Mouse (Mus musculus) gonadal fat pad, adult 2 months (tissue): ENCODE measurements around the gene Rab8b. TPM values are rescaled to one million over a fixed set of nuclear protein-coding genes. Genes with fewer than 3 reads are reported as not detected.

ENCODE experiments used
- DNase-seq: peaks from one replicate; pipeline ENCODE4 v3.0.0-alpha.2; 2012; ENCODE audit warnings: low read depth
- polyA plus RNA-seq: library from polyadenylated mRNA; depleted of rRNA; stranded (reverse); fragments of >200 nt; gene quantifications from 2 replicates; pipeline ENCODE4 v1.2.3, GENCODE M21; 2012; rRNA removed

Rab8b gene
- 9.7 and 10.6 TPM in 2 replicates for polyA plus RNA-seq

DNA sequence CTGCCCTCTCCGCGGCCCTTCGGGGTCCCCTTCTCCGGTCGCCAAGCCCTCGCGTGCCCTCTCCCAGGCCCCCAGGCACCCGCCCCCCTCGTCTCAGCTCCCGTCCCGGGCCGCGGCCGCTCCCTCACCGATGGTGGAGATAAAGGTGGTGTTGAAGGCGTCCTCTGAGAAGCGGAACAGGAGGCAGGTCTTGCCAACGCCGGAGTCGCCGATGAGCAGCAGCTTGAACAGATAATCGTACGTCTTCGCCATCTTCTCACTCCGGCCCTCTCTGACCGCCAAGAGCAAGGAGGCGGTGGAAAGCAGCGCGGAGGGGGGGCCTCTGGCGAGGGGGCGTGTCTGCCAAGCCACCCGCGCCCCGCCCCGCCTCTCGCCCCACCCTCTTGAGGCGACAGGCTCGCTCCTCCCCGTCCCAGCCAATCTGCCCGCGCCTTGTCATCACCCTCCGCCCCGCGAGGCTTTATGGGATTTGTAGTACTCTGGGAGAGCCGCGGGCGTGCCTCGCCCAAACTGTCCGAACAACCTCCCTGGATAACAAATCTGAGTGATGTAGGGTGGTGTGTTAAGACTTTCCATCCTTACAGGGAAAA, at the start of gene Rab8b:
Rab8b (minus strand) TSS at position 306 of the 590 bp plus-strand sequence.
- peak; percentile 59 for DNase-seq

DNA sequence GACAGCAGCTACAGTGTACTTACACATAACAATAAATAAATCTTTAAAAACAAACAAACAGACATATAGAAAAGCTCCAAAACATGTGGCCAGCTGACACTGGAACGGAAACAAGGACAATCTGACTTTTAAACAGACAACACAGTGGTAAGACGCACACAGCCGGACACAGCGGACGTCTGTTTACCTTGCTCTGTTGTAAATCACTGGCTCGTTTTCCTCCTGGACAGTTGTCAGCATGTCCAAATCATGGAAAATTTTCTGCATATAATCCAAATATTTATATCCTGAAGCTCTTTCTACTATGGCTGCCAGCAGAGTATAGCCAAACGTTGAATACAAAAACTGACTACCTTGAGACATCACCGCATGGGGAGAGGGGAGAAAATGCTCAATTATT, 48.0 kb upstream of the Rab8b start:
- DNase-seq = no peak

DNA sequence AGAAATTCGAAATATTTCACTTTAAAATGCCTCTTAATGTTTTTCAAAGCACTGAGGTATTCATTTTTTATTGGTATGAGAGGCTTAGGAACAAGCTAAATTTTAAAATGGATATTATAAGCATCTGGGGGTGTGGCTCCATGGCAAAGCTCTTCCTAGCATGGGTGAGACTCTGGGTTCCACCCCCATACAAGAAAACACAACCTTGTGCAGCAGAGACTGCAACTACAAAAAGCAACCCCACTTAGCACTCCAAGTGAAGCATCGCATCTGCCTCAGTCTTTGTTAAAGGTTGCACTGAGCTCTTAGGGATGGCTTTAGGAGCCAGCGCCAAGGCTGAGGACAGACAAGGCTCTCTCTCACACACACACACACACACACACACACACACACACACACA, 42.0 kb upstream of the Rab8b start:
- no peak for DNase-seq

DNA sequence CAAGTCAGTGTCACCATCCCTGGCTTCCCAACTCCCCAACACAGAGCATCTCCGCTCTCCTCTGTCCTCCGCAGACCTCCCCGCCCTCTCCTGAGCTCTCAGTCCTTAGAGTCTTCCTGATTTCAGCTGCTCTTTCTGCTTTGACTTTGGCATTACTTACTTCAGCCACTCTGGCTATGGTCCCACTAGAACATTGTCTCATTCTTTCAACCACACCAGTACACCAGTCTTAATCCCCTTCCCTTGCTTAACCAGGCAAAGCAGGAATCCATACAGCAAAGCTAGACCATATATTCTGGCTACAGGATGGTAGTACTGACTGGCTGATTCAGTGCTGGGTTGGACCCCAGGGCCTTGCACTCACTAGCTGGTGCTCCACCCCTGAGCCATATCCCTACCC, 38.0 kb upstream of the Rab8b start:
- DNase-seq = no peak

DNA sequence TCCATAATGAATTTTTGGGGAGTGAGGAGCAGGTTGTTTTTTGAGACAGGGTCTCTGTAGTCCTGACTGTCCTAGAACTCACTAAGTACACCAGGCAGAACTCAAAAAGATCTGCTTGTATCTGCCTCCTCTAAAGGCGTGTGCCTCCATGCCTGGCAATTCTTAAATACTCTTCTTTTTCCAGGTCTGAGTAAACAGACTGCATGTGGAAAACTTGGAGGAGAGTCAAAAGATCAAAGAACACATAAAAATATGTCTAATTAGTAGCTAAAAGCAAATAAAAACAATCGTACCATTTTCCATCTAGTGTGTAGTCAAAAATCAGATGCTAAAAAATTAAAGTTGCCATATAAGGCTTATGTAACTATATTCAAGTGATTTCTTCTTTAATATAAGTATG, 33.4 kb upstream of the Rab8b start:
- no peak for DNase-seq

DNA sequence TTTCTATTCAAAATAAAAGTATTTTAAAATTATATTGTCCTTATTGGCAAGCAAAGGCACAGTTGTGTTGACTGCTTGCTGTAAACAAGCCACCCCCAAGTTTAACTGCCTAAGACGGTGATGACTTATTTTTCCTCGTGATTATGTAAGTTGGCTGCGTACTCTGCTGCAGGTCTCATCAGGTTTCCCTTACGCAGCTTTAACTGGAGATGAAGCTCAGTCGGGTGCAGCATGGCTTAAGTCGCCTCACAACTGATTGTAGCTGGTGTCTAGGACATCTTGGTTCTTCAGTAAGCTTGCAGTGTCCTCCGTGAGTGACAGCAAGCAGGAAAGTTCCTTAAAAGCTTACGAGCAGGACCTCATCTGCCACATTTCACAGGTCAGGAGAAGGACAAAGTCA, 32.8 kb upstream of the Rab8b start:
- DNase-seq = no peak

DNA sequence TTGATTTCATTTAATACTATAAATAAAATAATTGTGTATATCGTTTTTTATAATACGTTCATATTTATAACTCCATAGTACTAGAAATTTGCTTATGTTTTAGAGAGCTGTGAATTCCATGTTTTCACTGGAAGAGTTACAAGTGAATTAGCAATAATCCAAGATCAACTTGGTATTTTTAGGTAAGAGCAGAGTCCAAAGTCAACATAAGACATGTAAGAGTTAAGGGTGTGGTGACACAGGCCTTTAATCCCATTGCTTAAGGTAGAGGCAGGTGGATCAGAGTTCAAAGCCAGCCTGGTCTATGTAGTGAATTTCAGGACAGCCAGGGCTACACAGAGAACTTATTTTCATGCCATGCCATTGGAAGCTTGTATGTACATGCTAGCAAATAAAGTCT, 29.0 kb upstream of the Rab8b start:
- DNase-seq = peak; percentile 47

DNA sequence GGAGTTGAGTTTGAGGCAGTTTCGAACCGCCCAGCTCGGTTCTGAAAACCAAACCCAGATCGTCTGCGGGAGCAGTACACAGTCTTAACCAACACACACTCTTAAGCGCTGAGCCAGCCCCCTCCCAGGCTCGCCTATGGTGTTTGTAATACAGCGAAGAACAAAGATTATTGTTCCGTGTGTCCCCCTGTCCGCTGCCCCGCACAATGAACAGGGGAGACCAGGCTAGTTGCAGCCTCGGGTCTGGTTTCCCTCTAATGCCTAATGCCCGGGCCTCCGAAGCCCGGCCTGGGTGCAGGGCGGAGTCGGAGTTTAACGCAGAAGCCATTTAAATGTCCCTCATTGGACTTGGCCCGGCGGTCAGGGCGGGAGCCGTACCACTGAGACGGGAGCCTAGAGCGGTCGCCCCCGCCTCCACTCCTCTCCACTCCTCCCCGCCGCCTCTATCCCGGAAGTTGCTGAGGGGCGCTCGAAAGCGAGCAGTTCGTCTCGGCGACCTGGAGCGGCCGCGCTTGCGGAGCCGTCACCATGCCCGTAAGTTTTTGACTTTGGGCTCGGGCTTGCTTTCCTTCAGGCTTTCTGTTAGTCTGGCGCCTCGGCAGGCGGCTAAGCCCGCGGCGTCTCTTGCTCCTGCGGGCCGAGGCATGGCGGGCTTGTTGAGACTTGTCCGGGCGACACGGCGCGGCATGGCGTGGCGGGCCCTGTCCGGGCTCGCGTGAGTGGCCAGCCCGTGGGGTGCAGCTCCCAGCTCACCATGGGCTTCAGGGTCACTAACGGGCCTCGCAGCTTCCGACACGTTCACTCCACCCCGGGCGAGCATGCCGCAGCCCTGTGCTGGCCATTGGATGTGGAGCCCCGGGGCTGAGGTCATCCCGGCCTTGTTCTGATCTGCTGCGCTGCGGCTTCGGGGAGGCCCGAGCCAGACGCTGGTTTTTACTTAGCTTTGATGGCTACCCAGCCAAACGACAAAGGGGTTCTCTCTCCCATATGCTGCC, 26.5 kb upstream of the Rab8b start, which contains the start of gene Rps27l:
Rps27l (plus strand) TSS at position 440 of the 995 bp plus-strand sequence.
- DNase-seq = peak; percentile 54

DNA sequence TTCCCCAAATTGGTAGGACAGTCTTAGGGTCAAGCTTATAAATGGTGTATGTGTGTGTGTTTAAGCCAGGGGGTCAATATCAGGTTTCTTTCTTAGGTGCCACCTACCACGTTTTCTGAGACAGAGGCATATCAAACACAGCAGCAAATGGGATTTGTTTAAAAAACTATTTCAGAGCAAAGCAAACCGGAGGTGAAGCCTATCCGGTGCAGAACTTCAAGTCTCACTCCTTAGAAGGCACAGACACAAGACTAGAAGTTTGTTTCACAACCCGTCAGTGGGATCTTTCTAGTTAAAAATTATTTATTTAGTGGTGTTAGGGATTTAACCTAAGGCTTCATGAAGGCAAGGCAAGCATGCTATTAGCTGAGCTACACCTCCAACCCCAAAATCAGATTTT, 25.7 kb upstream of the Rab8b start:
- no peak for DNase-seq

DNA sequence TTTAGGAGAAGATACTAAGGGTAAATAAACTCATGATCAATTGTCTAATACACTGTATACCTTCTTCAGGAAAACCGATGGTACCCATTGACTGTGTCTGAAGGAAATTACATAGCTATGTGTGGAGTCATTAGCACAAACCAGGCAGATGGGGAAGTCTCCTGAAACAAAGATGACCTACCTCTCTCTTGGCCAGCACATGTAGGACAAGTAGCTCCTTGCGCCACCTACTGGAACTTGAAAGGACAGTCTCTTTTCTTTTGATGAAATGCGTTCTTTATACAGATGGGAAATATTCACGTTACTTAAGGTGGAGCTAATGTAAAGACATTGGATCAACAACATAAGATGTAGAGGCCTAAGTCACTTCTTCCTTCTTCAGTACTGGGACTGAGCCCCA, 19.3 kb upstream of the Rab8b start:
- DNase-seq = no peak

DNA sequence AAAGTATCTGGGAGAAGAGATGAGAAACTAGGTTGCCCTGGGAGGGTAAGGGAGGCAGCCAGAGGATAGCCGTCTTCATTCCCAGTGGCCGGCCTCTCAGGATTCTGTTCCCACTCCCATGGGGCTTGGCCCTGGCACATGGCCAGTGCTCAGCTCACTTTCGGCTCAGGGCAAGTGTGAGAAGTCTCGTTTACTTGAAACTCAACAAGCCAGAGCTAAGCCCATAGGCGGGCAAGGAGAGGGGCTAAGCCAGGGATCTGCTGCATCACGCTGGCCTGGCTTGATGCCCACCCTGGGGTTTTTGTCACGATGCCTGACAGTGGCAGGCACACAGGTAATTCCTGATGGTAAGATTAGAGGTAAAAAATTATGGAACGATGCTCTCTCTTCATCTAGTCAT, 18.0 kb upstream of the Rab8b start:
- DNase-seq = no peak

DNA sequence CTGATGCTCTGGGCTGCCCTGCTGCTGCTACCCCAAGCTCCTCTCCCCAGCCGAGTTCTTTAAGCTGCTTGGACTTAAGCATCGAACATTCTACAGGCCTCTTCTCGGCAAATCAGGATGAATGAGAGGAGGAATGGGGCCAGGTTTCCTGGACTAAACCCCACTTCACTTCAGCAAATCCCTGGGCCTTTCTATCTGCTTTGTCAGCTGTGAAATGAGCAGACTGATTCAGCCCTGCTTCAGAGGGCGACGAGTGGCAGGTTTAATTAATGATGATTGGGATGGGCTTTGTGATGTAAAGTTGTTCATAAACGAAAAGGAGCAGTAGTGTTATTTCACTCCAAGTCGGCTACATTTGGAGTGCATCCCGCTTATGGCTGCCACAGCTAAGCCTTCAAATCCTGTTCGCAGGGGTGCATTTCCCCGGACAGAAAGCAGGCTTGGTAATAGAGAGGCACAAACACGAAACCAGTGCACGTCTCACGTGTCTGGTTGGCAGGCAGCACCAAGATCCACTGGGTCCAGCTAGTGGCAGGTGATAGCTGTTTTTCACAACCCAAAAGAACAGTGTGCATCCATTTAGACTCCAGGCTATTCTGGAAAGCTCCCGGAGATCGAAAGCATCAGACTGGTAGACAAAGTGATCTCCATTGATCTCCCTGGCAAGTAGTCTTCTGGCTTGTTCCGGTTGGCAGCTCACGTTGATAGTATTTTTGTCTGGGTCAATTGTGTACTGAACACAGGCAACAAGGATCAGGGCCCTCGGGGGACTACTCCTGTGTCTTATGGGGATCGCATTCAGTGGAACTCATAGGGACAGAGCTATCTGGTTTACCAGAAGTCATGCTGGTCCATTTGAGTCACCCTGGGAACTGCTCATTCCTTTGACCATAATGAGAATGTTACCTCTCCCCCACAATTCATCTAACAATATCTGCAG, 14.7 kb upstream of the Rab8b start:
- DNase-seq = no peak

DNA sequence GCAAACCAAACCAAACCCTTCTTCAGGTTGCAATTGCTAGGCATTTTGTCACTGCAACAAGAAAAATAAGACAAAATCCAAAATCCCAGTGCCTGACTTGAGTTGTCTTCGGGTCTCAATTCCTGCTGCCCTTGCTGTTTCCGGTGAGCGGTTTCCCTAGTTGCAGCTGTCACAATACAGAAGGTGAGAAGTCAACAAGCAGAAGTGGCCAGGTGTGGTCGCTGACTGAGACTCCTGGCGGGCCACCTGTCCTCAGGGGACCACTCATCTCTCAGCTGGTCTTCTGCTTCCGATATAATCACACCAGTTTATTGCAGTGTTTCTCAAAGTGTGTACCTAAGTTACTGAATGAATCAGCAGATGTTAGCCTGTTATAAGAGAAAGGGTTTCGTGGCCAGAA, 10.9 kb upstream of the Rab8b start:
- no peak for DNase-seq

DNA sequence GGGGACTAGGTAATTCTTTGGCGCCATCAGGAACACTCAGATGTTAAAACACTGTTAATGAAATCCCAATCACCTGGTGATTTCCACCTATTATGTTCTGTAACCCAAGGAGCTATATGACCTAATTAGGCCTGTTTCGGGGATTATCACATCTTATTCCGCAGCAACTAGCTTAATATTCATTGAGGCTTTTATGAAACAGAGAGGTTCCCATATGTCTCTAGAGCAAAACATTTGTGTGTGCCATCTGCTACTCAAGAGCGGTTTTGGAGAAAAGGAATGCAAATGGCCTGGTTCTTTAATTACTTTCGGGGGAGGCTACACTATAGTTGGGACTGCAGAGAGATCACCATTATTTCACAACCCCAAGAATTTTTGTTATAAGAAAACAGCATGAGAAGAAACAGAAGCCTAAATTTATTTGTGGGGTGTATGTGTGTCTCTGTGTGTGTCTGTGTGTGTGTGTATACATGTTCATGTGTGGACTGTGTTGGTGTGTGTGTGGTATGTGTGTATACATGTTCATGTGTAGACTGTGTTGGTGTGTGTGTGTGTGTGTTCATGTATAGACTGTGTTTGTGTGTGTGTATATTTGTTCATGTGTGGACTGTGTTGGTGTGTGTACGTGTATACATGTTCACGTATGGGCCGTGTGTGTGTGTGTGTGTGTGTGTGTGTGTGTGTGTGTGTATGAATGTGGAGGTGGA, 8.4 kb upstream of the Rab8b start:
- DNase-seq = no peak

DNA sequence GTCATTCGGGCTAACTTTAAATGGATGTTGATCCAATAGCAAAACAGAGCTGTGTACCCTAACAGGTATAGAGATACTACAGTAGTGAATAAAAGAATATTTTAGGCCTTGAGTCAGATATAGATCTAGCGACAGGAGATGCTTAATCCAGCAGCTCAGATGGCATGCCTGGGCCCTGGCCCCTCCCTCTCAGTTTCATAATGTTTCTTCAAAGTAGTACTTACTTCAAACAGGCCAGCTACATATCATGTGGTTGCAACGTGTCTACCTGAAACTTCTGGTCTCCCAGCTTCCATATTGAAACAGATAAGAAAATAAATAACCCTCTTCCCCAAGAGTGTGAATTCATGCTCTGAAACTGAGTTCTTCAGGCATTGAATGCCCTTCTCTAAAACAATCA, 6.4 kb upstream of the Rab8b start:
- DNase-seq = no peak

DNA sequence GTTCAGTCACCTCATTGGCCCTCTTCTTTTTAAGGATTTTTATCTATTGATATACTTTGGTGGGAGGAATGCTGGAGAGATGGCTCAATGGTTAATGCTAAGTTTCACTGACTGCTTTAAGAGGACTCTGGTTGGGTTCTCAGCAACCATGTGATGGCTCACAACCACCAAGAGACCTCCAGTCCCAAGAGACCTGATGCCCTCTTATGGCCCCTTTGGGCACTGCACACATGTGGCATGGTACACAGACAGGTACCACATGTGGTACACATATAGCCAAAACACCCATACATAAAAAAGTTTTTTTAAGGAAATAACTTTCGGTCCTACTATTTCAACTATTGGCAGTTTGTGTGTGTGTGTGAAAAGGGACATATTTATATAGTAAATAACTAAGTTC, 2.6 kb upstream of the Rab8b start:
- DNase-seq = no peak

DNA sequence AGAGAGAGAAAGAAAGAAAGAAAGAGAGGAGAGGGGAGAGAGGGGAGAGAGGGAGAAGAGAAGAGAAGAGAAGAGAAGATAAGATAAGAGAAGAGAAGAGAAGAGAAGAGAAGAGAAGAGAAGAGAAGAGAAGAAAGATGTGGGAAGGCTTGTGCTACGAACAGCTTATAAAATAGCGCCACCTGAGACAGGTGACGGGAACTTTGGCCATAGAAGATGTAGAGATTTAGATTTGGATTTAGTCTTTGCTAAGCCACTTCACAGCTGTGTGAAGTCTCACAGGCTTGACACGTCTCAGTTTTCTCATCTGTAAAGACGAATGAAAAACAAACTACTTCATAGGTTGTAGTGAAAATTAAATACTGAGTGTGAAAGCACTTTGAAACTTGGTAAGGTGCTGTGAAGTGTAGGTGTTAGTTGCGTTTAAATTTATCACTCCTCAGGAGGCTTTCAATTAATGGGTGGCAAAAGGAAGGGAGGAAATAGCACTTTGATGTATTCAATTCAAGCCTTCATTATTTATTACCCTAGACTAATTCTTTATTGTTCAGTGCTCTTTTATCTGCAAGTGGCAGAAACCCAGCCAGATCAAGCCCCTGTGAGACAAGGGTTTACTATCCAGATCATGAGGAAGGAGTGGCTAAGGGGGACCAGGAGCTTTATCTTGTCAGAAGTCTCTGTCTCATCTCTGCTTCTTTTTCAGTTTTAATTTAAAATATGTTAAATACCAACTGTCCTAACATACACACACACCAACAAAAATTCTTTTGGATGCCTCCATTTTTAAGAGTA, 1.2 kb upstream of the Rab8b start:
- no peak for DNase-seq

DNA sequence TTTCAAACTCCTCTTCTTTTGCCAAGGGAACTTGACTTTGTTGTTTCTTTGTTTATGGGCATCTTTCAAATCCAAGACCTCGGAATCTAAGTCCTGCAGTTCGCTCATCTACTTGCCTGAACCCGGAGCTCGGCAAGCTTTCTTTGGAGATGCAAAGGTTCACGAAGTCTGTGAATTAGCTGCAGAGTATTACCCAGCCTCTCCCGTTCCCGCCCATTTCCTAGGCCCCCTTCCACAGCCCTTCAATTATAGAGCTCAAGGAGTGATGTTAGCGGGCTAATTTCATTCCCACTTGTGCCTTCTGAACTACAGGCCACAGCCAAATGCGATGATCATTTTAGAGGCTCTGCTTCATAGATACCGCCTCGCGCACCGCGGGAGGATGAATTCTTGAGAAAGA, 494 bp upstream of the Rab8b start:
- DNase-seq = no peak

DNA sequence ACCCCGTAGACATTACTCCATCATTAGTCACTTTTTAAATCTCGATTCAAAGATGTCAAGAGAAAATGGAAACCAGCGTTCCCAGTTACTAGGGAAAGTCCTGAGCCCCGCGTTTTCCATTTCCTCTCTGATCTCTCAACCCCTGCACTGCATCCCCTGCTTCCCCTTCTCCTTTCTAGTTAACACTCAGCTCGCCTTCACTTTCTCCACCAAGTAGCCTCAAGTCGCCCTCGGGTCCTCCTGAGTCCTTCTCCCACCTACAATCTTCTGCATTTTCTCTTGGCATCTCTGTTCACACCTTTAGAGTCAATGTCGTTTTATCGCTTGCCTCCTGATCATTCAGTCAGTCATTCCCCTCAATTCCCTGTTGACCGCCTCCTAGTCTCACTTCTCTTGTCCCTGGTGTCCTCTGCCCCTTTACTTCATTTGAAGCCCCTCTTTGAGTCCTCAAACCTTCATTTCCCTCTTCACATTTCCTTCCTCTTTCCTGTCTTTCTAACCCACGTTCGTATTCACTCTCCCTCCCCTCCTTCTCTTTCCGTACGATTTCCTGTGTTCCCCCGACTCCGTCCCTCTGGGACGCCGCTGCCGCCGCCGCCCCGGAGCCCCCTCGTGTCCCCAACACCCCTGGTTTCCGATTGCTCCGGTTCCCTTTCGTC, 686 bp downstream of the Rab8b start:
- no peak for DNase-seq

DNA sequence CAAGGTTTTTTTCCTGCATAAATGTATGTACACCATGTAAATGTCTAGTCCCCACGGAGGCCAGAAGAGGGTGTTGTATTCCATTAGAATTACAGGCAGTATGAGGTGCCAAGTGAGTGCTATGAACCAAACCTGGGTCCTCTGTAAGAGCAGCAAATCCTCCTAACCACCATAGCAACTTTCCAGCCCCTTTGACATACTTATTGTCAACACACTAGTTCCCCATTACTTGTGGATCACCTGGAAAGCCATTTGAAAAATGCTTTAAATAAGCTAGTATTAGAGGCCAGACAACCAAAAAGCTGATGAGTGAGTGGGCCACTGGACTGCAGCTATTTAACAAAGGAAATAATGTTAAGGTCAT, 1.6 kb downstream of the Rab8b start:
- no peak for DNase-seq
